Mouse (Mus musculus) cerebellum, postnatal 10 days (tissue): ENCODE measurements around the gene Pik3ca.

ENCODE experiments used
- DNase-seq, 2 experiments: peaks; one replicate each; pipeline ENCODE4 v3.0.0; 2021; ENCODE audit warnings: mixed read lengths in 2 of 2

Gene Pik3ca

DNA sequence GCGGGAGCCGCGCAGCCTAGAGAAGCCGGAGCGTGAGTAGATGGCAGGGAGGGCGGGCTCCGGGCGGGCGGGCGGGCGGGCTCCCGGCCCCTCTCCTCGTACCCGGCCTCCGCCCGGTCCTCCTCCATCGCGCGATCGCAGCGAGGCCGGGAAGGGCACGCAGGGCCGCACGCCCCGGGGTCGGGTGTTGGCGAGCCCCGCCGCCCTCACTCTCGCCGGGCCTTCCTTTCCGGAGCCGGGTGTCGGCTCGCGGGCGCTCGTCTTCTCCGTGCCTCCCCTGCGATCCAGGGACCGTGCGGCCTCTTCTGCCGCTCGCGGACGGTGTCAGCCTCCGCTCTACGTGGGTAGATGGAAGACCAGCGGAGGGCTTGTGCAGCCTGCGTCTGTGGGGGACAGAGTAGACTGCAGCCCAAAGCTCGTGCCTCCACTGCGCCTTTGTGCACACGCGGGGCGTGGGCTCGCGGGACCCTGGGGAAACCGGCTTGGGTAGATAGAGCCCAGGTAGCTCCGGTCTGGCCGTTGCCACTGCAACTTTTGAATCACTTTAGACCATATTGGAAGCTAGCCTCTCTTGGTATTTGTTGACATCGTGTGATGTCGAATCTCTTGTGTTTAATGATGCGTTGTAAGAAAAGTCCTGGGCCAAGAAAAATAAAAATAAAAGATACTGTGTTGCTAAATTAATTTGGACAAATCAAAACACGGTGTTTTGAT lies at the start of gene Pik3ca:
Gene Pik3ca (plus strand): TSS at position 211 of the 714 bp plus-strand sequence.
- peak; percentile 70 to 74 for DNase-seq

DNA sequence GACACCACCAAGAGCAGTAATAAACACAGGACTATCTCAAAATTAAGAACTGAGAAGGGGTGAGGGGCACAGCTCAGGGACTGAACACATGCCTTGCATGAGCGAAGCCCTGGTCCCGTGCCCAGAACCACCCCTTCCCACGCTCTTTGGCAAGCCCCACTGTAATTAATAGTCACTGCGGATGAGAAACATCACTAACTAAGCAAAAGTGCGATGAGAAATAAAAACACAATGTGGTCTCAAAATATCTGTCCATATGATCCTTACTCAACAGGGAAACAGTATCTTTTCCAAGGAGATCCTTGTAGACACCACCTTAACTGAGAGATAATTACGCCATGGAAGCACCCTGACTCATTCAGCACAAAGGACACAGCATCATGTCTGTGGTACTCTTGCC lies 49.6 kb upstream of the Pik3ca start:
- peak; percentile 73 to 80 for DNase-seq

DNA sequence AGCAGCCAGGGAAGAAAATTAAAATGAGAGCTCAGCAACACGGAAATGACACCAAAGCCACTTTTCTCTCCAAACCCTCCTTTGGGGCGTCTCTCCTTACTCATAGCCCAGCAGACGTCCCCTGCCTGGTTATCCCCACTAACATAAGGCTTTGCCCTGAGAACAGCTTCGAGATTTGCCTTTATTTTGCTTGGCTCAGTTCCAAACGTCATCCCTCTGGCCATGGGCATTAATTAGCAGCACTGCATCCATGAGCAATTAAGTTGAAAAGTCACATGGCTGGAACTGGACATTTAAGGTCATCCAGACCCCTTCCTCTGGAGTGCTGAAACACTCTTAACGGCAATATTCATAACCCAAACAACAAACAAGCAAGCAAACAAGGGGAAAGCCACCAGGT lies 36.2 kb upstream of the Pik3ca start:
- DNase-seq: peak; percentile 22 to 43

DNA sequence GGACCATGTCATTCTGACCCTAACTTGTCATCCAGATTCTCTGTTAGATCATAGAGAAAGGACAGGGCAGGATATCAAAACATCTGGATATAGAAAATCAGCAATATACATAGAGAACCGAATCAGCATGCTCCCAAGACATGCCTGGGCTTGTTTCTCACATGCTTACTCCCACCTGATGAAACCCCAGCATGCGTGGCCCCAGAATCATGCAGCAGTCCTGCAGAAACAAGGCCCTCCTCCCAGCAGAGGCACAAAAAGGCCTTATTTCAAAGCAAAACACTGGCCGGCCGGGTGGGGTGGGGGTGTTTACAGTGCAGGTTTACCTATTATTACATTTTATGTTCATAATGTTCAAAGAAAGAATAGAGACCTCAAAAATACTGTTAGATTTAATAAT lies 33.3 kb upstream of the Pik3ca start:
- DNase-seq: peak; percentile 10 to 24

DNA sequence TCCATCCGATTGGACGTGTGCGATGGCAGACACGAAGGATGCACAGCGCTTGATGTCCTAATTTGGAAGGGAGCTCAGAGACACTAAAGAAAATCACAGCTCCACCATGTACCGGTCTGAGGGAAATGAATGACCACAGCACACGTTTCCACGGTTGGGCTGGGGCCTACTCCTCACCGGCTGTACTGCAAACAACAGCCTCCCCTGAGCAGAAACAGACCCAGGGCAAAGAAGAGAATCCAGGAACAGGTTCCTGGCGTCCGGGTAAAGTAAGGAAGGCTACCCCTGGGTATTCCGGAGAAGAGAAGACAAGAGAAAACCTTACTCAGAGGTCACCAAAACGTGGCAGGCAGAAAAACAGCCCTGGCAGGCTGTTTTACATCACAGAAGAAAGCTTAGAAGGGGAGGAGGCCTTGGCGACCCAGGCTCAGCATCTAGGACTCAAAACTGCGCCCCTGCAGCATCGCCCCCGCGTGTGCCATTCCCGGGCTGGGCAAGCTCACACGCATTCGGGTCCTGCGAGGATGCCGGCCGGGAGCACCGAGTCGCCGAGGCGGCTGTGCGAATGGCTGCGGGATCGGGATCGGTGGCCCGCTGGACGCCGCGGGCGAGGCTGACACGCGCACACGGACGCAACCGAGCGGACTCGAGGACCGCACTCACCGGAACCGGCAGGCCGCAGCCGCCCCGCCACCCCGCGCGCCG lies 32.5 kb upstream of the Pik3ca start:
- DNase-seq: no peak

DNA sequence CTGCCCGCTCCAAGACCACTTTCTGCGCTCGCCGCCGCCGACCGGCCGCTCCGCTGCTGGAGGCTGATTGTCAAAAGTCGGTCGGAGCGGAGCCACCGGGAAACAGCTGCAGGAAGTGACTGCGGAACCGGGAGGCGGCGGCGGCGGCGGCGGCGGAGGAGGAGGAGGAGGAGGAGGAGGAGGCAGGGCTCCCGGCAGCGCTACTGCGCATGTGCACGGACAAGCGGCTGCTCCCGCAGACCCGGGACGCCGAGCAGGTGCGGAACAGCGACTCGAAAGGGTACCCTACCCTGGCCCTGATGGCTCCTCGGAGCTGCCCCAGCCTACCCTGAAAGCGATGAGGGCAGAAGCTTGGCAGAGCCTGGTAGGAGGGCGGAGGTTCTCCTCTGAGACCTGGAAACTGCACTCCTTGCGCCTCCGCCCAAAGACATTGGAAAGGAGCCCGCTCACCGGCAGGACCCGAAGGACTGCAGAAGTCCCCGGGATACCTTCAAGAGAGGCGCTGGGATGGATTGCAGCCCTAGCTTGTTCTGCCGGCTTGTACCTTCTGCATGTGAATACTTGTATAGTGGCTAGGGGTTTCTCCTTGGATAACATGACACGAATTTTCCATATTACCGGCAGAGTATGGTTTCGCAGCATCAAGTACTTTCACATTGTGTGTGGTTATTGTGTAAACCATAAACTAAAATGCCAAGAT lies 31.8 kb upstream of the Pik3ca start, which contains the start of gene Zmat3:
Gene Zmat3 (minus strand): TSS at position 469 of the 700 bp plus-strand sequence.
- peak; percentile 90 to 95 for DNase-seq

DNA sequence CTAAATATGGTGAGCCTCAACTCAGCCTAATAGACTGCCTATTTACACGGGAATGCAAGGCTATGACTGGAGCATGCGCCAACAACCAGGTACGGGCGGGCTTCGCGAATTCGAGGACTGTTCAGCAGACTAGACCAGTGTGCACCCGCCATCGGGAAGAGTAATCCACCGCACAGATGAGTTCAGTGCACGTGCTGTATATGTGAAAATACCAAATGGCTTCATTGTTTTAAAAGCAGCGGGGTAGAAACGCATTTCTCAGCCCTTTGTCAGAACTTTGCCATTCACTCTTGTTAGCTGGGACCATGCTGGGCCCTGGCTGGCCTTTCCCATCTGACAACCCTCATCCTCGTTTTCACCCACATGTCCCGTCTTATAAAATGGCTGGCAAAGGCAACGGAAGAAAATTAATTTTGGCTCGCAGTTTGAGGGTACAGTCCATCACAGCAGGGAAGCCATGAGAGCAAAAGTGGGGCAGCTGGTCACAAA lies 31.2 kb upstream of the Pik3ca start:
- DNase-seq: peak; percentile 49 to 50

DNA sequence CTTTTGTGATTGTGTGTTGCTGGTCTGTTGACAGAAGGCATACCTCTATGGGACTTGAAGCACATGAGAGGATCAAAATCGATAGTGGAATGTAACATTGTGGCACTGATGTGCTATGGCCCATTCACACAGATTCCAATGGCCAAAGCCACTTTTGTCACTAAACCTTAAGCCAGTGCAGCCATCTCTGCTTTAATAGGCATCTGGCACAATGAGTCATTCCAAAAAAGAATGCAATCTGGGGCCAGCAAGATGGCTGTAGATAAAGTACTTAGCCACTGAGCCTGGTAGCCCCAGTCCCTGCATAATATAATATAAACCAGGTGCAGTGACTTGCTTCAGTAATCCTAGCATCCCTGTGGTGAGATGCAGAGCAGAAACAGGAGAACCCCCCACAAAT lies 30.0 kb upstream of the Pik3ca start:
- no peak for DNase-seq

DNA sequence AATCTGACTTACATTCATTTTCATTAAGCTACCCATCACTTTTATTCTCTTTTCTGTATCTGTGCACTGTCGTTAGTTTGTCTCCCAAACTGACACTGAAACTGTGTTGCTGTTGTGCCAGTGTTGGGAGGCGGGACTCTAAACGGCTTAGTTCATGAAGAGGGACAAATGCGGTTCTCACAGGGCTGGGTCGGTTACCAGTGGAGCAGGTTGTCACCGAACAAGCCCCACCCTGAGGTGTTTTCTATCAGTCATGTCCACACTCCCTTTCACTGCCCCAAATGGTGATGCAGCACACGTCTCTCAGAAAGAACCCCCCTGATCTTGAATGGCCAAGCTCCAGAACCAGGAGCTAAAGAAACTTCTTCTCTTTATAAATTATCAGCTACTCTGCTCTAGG lies 25.5 kb upstream of the Pik3ca start:
- DNase-seq: no peak

DNA sequence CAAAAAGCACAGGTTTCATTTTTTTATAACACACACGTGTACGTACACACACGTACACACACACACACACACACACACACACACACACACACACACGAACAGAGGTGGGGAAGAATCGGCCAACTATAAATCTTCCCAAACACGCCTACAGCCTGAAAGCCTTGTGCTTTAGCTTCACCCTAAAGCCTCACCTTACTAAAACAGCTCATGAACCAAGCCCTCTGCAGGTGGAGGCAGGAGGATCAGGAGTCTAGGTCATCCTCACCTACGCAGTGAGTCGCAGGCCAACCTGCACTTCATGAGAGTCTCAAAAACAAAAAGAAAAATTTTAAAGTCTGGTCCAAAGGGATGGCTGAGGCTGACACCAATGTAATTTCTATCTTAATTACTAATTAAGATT lies 25.0 kb upstream of the Pik3ca start:
- no peak for DNase-seq

DNA sequence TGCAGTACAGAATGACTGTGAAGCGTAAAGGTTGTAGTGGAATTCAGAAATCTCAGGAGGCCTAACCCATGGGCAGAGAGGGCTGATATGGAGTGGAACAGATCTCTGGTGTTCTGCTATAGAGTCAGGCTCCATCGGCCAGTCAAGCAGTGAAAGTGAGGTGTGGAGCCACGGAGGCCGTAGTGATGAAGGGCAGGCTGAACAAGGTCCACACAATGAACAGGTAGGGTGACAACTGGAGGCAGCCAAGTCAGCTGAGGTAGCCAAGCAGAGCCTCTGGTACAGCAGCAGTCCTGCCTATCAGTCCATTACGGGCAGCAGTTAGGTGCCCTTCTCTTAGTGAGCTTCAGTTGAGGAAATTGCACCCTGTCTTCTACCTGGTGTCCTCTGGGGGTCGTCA lies 24.2 kb upstream of the Pik3ca start:
- no peak for DNase-seq

DNA sequence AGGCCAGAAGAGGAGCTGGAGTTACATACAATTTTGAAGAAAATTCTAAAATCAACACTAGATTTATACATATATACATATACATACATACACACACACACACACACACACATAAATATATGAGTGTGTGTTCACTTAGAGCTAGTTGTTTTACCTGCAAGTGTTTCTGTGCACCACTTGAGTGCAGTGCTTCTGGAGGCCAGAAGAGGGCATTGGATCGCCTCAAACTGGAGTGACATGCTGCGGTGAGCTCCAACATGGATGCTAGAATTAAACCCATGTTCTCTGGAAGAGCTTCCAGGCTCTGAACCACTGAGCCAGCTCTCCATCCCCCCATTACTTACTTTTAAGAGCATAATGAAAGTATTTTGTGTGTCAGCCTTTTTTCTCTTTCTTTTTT lies 17.6 kb upstream of the Pik3ca start:
- DNase-seq: peak; percentile 14 to 20

DNA sequence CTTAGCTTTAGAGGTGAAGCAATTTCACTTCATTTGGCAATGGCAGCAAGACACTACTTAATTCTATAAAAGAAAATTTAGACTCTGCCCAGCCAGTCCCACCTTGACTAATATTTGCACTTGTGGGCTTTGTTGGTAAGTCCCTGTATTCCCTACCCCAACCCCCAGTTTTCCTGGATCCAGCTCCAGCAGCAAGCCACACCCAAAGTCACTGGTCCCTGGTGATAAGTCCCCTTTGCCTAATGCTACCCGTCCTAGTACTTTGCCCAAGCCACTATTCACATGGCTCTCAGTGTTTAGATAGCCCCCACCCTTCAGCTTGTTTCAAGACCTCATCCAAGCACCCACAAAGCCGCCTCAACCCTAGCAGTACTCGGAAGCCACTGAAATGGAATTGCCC lies 15.9 kb upstream of the Pik3ca start:
- no peak for DNase-seq

DNA sequence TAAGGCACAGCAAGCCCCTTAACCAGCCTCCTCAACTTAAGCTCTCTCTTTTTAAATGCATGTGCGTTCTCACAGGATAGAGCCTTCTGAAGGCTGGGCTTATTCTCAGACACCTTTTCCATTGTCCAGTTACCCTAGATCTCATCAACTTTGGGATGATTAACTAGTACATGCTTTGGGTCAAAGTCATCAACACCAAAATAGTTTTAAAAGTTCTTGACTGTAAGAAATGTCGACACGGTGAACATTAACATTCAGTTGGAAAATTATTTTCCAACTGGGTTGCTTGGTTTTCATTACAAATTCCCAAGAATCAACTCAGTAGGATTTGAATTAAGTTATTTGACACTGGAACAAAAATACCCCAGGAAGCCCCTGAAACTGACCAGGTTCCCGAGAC lies 4.6 kb upstream of the Pik3ca start:
- no peak for DNase-seq

DNA sequence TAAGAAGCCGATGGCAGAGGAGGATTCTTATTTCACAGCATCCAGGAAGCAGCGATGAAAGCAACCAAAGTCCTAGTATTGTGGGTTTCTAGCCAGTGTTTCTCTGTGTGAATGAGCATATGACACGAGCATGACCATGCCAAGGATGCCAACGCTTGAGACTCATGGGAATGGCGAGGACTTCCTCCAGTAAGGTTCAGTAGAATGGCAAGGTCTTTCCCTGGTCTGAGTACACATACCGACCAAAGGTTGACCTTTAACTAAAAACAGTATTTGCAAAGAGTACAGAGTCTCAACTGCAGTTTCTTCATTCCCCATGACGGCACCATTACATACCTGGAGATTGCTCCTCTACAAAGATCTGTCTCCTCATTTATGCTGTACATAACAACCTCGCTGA lies 3.5 kb upstream of the Pik3ca start:
- DNase-seq: no peak

DNA sequence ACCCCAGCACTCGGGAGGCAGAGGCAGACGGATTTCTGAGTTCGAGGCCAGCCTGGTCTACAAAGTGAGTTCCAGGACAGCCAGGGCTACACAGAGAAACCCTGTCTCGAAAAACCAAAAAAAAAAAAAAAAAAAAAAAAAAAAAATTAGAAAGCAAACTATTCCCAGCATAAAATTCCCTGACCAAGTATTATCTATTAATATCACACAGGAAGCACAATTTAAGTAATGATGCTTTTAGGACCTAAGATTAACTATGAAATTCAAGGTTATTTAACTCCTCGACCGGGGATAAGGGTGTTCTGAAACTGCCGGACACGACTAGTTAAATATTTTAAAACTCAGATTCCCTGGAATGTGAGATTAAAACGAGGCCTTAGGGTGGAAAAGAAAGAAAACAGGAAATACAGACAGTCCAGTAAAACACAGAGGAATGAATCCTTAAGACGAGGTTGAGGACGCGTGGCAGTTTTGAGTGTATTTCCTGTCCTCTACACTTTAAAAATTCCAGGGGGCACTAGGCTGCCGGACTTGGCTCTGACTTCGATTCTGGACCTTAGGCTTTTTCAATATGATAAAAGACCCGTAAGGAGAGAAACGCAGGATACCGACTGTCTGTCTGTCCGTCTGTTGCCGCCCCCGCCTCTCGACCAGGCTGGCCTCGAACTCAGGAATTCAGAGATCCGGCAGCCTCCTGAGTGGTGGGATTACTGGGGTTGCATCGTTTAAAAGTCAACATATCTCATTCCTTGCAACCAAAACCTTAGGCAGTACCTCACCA lies 1.5 kb upstream of the Pik3ca start:
- DNase-seq: peak; percentile 59 to 64

DNA sequence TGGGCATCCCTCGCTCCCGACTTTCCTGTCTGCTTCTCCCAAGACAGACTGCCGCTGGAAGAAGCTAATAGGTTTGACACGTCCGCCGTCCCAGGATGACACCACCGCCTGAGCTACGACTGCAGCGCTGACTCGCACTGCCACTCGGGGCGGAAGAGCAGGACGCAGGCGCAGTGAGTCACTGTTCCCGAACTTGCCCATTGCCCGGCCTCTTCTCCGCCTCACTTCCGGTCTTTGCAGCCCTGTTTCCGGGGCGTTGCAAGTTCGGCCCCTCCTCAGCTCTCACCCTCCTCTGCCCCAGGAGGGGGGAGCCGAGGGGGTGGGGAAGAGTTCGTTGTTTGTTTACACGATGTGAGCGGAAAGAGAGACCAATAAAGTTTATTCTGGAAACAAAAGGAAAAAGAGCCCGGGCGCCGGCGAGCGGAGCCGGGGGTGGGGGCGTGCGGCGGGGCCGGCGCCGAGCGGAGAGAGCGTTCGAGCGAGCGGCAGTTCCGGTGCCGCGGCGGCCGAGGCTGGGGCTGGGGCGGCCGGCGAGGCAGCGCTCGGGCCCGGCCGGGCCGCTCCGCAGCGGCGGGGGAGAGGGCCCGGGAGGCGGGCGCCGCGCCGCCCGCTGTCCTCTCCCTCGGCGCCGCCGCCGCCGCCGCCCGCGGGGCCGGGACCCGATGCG lies 544 bp upstream of the Pik3ca start:
- peak; percentile 98 to 99 for DNase-seq

DNA sequence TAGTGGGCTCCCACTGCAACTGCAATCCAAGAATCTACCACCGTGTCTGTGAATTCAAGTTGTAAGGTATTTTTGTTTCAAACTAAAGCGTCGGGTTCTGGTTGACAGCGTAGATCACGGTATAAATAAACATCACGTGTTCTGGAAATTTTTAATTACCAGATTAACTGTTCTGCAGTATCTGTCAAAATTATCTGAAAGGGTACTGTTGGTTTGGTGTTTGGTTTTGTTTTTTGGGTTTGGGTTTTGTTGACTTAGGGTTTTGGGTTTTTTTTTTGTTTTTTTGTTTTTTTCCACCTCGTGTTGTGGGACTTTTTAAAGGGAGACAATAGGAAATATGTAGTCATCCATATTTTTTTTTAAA lies 686 bp downstream of the Pik3ca start:
- DNase-seq: peak in 1 of 2 experiments; percentile 24

DNA sequence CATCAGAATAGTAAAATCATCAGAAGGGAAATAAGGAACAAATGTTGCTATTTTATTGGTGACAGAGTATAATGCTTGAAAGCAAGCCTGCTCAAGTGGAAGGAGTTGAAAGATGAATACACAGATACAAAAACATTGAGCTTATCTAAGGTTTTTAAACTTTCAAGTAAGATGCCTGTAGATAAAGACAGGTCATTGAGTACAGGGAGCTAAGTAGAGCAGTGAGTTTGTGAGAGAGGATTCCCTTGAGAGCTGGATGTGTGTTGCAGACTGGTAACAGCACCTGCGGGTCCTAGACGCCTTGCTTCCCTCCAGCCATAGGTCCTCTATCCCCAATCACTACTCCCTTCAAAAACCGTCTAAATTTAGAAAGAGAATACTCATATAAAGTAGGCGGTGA lies 1.2 kb downstream of the Pik3ca start:
- no peak for DNase-seq

DNA sequence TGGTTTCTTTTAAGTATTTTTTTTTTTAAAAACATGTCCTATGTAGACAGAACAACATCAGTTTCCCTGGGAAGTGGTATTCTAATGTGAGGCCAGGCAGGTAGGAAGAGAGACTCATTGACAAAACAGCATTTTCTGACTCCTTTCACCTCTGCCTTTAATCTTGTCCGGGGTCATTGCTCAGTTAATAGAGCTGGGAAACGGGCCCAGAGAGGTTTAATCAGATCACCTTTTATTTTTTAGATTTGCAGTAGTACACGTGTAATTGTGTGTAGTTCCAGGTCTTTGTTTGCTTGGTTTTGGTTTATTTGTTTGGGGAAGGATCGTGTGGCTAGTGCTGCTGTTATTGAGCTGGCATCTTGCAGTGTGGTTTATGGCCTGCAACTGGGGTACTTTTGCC lies 1.9 kb downstream of the Pik3ca start:
- DNase-seq: no peak

DNA sequence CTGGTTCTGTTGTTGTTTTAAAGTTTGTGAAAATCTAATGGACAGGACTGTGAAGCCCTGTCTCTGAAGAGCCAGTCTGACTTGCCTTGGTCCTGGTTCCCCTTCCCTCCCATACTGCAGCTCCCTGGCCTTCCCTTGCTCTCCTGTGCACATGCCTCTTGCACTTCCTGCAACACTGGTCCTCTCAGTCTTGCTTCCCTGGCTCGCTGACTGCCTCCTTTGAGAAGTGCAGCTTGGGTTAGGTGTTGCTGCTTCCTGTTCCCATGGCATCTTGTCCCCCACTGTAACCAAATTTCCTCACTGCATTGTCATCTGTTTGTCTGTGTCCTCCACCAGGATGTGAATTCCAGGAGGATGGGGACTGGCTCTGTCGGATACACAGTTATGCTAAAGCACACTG lies 2.5 kb downstream of the Pik3ca start:
- DNase-seq: no peak

DNA sequence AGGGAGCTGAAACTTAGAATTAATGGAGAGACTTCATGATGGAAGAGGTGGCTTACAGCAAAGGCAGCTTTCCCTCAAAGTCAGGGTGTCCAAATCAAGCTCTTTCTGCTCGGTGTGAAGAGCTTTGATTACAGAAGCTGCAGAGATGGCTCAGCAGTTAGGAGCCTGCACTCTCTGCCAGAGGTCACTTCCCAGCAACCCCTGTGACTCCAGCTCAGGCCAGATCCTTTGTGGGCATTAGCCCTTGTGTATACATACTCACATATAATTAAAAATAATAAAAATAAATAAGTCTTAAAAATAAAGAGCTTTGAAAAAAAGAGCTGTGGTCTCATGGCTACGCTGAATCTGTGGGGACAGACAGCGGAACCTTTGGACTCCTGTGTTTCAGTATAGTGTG lies 4.1 kb downstream of the Pik3ca start:
- no peak for DNase-seq
